Mouse (Mus musculus): ENCODE data around the gene Man1b1. TPM values are rescaled to one million over a fixed set of nuclear protein-coding genes. Genes with fewer than 3 reads are reported as not detected.

Gene Man1b1
- total and polyA plus RNA-seq, 3 experiments = 13.5 to 59.9 (median 53.6) TPM

- DNase-seq = no peak
Measured at GRCm38 (mm10) chr2:25305587-25306359, 26.4 kb upstream of the Man1b1 start.

- no peak for DNase-seq
Measured at GRCm38 (mm10) chr2:25310180-25310579, 22.0 kb upstream of the Man1b1 start.

- DNase-seq = no peak
Measured at GRCm38 (mm10) chr2:25310969-25311368, 21.2 kb upstream of the Man1b1 start.

GRCm38 (mm10) chr2:25311491-25311891 lies 20.6 kb upstream of the Man1b1 start:
- DNase-seq = no peak

- DNase-seq = no peak
Measured at GRCm38 (mm10) chr2:25318119-25318966, 13.8 kb upstream of the Man1b1 start.

- DNase-seq = peak; percentile 65
Measured at GRCm38 (mm10) chr2:25318971-25319773, 13.0 kb upstream of the Man1b1 start, which contains the start of gene Grin1. Gene Grin1 (minus strand): TSS chr2:25319187.

GRCm38 (mm10) chr2:25320084-25320483 lies 12.1 kb upstream of the Man1b1 start:
- DNase-seq = no peak

- DNase-seq = no peak
Measured at GRCm38 (mm10) chr2:25326036-25326435, 6.1 kb upstream of the Man1b1 start.

GRCm38 (mm10) chr2:25328440-25328839 lies 3.7 kb upstream of the Man1b1 start:
- DNase-seq = no peak

- no peak for DNase-seq
Measured at GRCm38 (mm10) chr2:25331470-25331869, 668 bp upstream of the Man1b1 start.

GRCm38 (mm10) chr2:25333569-25333968 lies 1.4 kb downstream of the Man1b1 start:
- no peak for DNase-seq

- no peak for DNase-seq
Measured at GRCm38 (mm10) chr2:25338303-25338702, 6.2 kb downstream of the Man1b1 start.

GRCm38 (mm10) chr2:25348162-25348561 lies 16.0 kb downstream of the Man1b1 start:
- DNase-seq = no peak

GRCm38 (mm10) chr2:25349499-25349898 lies 17.4 kb downstream of the Man1b1 start:
- DNase-seq = peak; percentile 75

- DNase-seq = no peak
Measured at GRCm38 (mm10) chr2:25350701-25351100, 18.6 kb downstream of the Man1b1 start.

GRCm38 (mm10) chr2:25354211-25354610 lies 22.1 kb downstream of the Man1b1 start:
- DNase-seq = no peak

- no peak for DNase-seq
Measured at GRCm38 (mm10) chr2:25355419-25356066, 23.4 kb downstream of the Man1b1 start.

GRCm38 (mm10) chr2:25356208-25357079 lies 24.3 kb downstream of the Man1b1 start, which contains the start of gene Dpp7:
Gene Dpp7 (minus strand): TSS chr2:25356359.
- DNase-seq = peak; percentile 80

- DNase-seq = no peak
Measured at GRCm38 (mm10) chr2:25359848-25360247, 27.7 kb downstream of the Man1b1 start.

- peak; percentile 56 for DNase-seq
Measured at GRCm38 (mm10) chr2:25363478-25364178, 31.5 kb downstream of the Man1b1 start.
